Comparison of ENCODE assay signal across 8 mouse cellular contexts in genomic region chr15:84986171-84987019, GRCm38 (mm10). TPM values are rescaled to one million over a fixed set of nuclear protein-coding genes. Genes with fewer than 3 reads are reported as not detected.
A peak's percentile ranks its signal among the peaks of the same experiment; 100 is the strongest.
DNase-seq lines count a peak whose midpoint lies in the region; ATAC-seq and TF ChIP-seq lines count a peak whose summit lies in the region.

No protein-coding gene starts in this region.

- peak overlapping the region; percentile 76 for H3K4me2 ChIP-seq in embryonic facial prominence, embryonic 14.5 days (ENCODE audit: low read depth, low read length)
- H3K4me2 ChIP-seq in limb, embryonic 12.5 days, result peak overlapping the region; percentile 81

- no peak for ATAC-seq in embryonic facial prominence, embryonic 14.5 days (ENCODE audit: low read depth)
- ATAC-seq in limb, embryonic 12.5 days (ENCODE audit: insufficient number of reproducible peaks, insufficient read depth, low FRiP score, low TSS enrichment, low read depth), result no peak

- peak overlapping the region; percentile 88 for H3K4me3 ChIP-seq in lung, adult 2 months (replicated peaks; ENCODE audit: extremely low read depth, low read depth, low read length)
- peak overlapping the region; percentile 85 for H3K4me3 ChIP-seq in embryonic facial prominence, embryonic 14.5 days (ENCODE audit: low read depth, low read length)
- peak overlapping the region; percentile 83 for H3K4me3 ChIP-seq in limb, embryonic 12.5 days (replicated peaks)
- peak overlapping the region; percentile 95 for H3K4me3 ChIP-seq in olfactory bulb, adult 2 months (ENCODE audit: insufficient read depth, low read depth, low read length)

- intact Hi-C loops in left cerebral cortex, postnatal 14 days (cut with DNase I), result no loop called here

- no peaks in the 10 kb centered on the region for H3K9me3 ChIP-seq in embryonic facial prominence, embryonic 14.5 days (ENCODE audit: control insufficient read depth, low read length)
- no peaks in the 10 kb centered on the region for H3K9me3 ChIP-seq in limb, embryonic 12.5 days

- no peaks in the 10 kb centered on the region for H3K36me3 ChIP-seq in embryonic facial prominence, embryonic 14.5 days (ENCODE audit: control insufficient read depth, insufficient read depth, low read length)
- no peaks in the 10 kb centered on the region for H3K36me3 ChIP-seq in limb, embryonic 12.5 days

- no peak for TF ChIP-seq POLR2A in lung, adult 2 months (IDR thresholded peaks at IDR 0.05; ENCODE audit: borderline replicate concordance, extremely low read depth, low read depth, low read length)
- TF ChIP-seq POLR2A in olfactory bulb, adult 2 months (IDR thresholded peaks at IDR 0.05; ENCODE audit: insufficient read depth, low read depth, low read length), result no peak

- H3K9ac ChIP-seq in embryonic facial prominence, embryonic 14.5 days (ENCODE audit: low read depth, low read length), result peak overlapping the region; percentile 87
- H3K9ac ChIP-seq in limb, embryonic 12.5 days (replicated peaks), result peak overlapping the region; percentile 88

- WGBS in lung, adult 2 months, result 61% methylated on average over 4 of the region's 4 CpGs
- 68% methylated on average over 4 of the region's 4 CpGs for WGBS in embryonic facial prominence, embryonic 14.5 days
- WGBS in limb, embryonic 12.5 days, result 70% methylated on average over 4 of the region's 4 CpGs
- 58% methylated on average over 4 of the region's 4 CpGs for WGBS in olfactory bulb, adult 2 months

- H3K4me1 ChIP-seq in lung, adult 2 months (ENCODE audit: control insufficient read depth, insufficient read depth, low read length), result peaks cover 3% of the 10 kb centered on the region; the same call in 1 of the 2 replicates
- H3K4me1 ChIP-seq in embryonic facial prominence, embryonic 14.5 days (ENCODE audit: control insufficient read depth, insufficient read depth, low read length), result peaks cover 5% of the 10 kb centered on the region; the same call in 1 of the 2 replicates
- H3K4me1 ChIP-seq in limb, embryonic 12.5 days (replicated peaks), result peaks cover 12% of the 10 kb centered on the region
- peaks cover 58% of the 10 kb centered on the region for H3K4me1 ChIP-seq in olfactory bulb, adult 2 months (ENCODE audit: control insufficient read depth, insufficient read depth, low read length)

- TF ChIP-seq CTCF in lung, adult 2 months (IDR thresholded peaks at IDR 0.05; ENCODE audit: insufficient read depth, low read length), result no peak
- no peak for TF ChIP-seq CTCF in olfactory bulb, adult 2 months (IDR thresholded peaks at IDR 0.05; ENCODE audit: insufficient read depth, low read depth, low read length)

- DNase-seq in lung, adult 2 months, result no peak
- DNase-seq in lung, postnatal 10 days, result no peak
- no peak for DNase-seq in embryonic facial prominence, embryonic 14.5 days (ENCODE audit: low spot score)
- no peak for DNase-seq in adrenal gland, postnatal 10 days
- no peak for DNase-seq in Muller cell, postnatal 12 days (ENCODE audit: inconsistent ontology term)
- DNase-seq in left cerebral cortex, postnatal 14 days (ENCODE audit: low spot score in 2 of 2), result no peak

- no peak overlapping the region for H3K27ac ChIP-seq in embryonic facial prominence, embryonic 14.5 days (replicated peaks; ENCODE audit: low read depth, low read length)
- no peak overlapping the region for H3K27ac ChIP-seq in limb, embryonic 12.5 days
- H3K27ac ChIP-seq in olfactory bulb, adult 2 months (ENCODE audit: insufficient read depth, low read depth, low read length), result no peak overlapping the region; the same call in 1 of the 2 replicates

- H3K27me3 ChIP-seq in embryonic facial prominence, embryonic 14.5 days (replicated peaks; ENCODE audit: control insufficient read depth, insufficient read depth, low read length), result no peaks in the 10 kb centered on the region
- H3K27me3 ChIP-seq in limb, embryonic 12.5 days, result no peaks in the 10 kb centered on the region

RNA-seq across cellular contexts. Expression of gene 5031439G07Rik, which starts 2.0 kb away (rescaled TPM):
- 17.1 and 23.2 TPM in 2 replicates for polyA plus RNA-seq in lung, adult 2 months (2012; rRNA removed)
- polyA plus RNA-seq in embryonic facial prominence, embryonic 14.5 days (2014; fragmentation: Nextera tagmentation; extraction: Ambion mirVana), result 9.2 and 11.1 TPM in 2 replicates
- 7.7 and 10.1 TPM in 2 replicates for polyA plus RNA-seq in limb, embryonic 12.5 days (2016; fragmentation: Nextera tagmentation; extraction: Ambion mirVana)
- not detected in 2 replicates for polyA plus RNA-seq in olfactory bulb, adult 2 months (2012; ENCODE audit: insufficient read depth, insufficient read length, low replicate concordance, missing spikeins)
- 10 to 100 TPM; 38.6 to 47.8 TPM for total RNA-seq in adrenal gland, postnatal 10 days (2021)
- total RNA-seq in left cerebral cortex, postnatal 14 days (2021), result 100 to 1,000 TPM in 1 of 2 experiments, 10 to 100 TPM in 1; 96.1 to 106 TPM

RNA-seq across cellular contexts. Expression of gene Upk3a, which starts 30.5 kb away (rescaled TPM):
- 2.0 and 3.0 TPM in 2 replicates for polyA plus RNA-seq in lung, adult 2 months (2012; rRNA removed)
- polyA plus RNA-seq in embryonic facial prominence, embryonic 14.5 days (2014; fragmentation: Nextera tagmentation; extraction: Ambion mirVana), result 8.3 and 13.0 TPM in 2 replicates
- not detected in 2 replicates for polyA plus RNA-seq in limb, embryonic 12.5 days (2016; fragmentation: Nextera tagmentation; extraction: Ambion mirVana)
- not detected in 2 replicates for polyA plus RNA-seq in olfactory bulb, adult 2 months (2012; ENCODE audit: insufficient read depth, insufficient read length, low replicate concordance, missing spikeins)
- not detected for total RNA-seq in adrenal gland, postnatal 10 days (2021)
- not detected for total RNA-seq in left cerebral cortex, postnatal 14 days (2021)

RNA-seq across cellular contexts. Expression of gene Fam118a, which starts 42.4 kb away (rescaled TPM):
- polyA plus RNA-seq in lung, adult 2 months (2012; rRNA removed), result 6.7 and 7.0 TPM in 2 replicates
- polyA plus RNA-seq in embryonic facial prominence, embryonic 14.5 days (2014; fragmentation: Nextera tagmentation; extraction: Ambion mirVana), result 21.9 and 23.1 TPM in 2 replicates
- polyA plus RNA-seq in limb, embryonic 12.5 days (2016; fragmentation: Nextera tagmentation; extraction: Ambion mirVana), result 27.9 and 28.8 TPM in 2 replicates
- not detected in 2 replicates for polyA plus RNA-seq in olfactory bulb, adult 2 months (2012; ENCODE audit: insufficient read depth, insufficient read length, low replicate concordance, missing spikeins)
- total RNA-seq in adrenal gland, postnatal 10 days (2021), result 10 to 100 TPM; 14.6 to 15.5 TPM
- total RNA-seq in left cerebral cortex, postnatal 14 days (2021), result 10 to 100 TPM; 29.0 to 29.5 TPM
